Mouse (Mus musculus) T-cell, adult 2 months (primary cell): ENCODE data around the gene Vmn1r40.
A peak's percentile ranks its signal among the peaks of the same experiment; 100 is the strongest.

Experiments used
- DNase-seq: peaks from one replicate; pipeline ENCODE4 v3.0.0; 2022; ENCODE audit warnings: low spot score

The Vmn1r40 gene

DNA sequence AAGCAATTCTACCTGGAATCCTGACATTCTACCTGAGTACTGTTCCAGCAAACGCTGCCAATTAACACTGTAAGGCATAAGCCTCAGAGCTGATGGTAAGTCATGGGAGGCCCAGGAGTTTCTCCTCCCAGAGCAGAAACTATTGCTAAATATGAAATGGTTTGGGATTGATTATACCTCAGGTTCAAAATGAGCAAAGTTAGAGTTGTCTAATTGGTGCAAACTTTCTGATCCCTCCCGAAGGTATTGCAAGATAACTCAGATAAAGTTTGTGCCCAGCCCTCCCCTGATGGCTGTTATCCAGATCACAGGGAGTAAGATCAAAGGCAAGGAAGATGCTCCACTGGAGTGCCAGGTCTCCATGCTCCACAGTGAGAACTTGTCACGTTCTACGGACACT is at the start of gene Vmn1r40:
Gene Vmn1r40 (plus strand): TSS at position 301 of the 400 bp plus-strand sequence.
- no peak for DNase-seq

DNA sequence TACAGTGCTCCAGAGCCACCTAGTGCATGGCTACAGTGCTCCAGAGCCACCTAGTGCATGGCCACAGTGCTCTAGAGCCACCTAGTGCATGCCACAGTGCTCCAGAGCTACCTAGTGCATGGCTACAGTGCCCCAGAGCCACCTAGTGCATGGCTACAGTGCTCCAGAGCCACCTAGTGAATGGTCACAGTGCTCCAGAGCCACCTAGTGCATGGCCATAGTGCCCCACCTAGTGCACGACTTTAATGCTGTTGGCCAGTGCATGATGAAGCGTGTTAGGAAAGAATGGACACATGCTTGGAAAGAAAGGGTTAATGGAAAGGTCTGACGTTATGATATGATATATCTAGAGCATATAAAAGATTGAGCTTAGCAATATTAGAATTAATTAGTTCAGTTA is 49.0 kb upstream of the Vmn1r40 start:
- DNase-seq: no peak

GRCm38 (mm10) chr6:89658931-89659330 is 48.4 kb upstream of the Vmn1r40 start:
- DNase-seq: no peak

DNA sequence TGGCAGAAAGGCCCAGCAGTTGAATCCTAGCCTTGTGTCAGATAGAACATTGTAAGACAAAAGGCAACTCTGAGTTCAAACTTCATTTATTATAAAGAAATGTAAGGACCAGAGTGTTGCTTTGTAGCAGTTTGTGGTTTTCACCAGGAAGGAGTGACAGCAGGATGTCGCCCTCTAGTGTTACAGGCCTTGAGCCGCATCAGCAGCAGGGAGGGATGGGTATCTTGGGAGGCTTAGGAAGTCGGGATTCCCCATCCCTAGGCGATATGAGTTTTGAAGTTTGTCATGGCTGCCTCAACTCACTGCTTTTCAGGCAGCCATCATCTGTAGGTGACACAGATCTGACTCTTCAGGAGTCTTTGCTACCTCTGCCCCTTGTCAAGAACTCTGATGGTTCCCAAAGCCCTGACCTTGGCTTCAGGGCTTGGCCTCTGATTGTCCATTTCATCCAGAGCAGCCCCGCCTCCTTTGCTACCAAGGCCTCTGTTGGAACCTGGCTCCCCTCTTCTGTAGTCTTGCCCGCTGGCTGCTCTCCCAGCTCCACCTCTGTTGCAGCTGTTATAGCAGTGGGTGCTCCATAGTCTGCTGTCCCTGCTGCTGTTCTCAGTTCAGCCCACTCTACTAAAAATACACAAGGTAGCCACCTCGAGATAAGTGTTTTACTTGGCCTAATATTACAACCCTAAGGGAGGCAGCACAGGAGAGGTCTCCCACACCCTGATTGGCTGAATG is 47.5 kb upstream of the Vmn1r40 start:
- no peak for DNase-seq

- DNase-seq: no peak
These were observed 46.9 kb upstream of the Vmn1r40 start for GRCm38 (mm10) chr6:89660490-89660889.

DNA sequence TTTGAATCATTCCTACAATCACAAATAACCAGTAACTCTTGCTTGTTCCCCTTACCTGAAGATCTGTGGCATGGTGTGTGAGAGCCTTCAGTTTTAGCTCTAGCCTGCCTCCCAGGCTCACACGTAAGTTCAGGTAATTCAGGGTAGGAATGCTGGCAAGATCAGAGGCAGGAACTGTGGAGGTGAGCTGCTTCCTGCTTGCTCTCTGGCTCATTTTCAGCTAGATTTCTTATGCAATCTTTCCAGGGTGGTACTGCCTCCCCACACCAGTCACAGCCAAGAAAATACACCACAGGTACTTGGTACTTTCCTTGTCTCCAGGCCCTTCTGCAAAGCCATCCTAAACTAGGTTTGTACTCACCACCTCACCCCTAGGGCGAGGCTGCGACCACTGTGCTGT is 44.8 kb upstream of the Vmn1r40 start:
- DNase-seq: no peak

- DNase-seq: no peak
These were observed 42.2 kb upstream of the Vmn1r40 start for GRCm38 (mm10) chr6:89665155-89665554.

GRCm38 (mm10) chr6:89665667-89666066 is 41.7 kb upstream of the Vmn1r40 start:
- DNase-seq: no peak

- DNase-seq: no peak
These were observed 40.4 kb upstream of the Vmn1r40 start for GRCm38 (mm10) chr6:89666976-89667375.

GRCm38 (mm10) chr6:89669556-89669955 is 37.8 kb upstream of the Vmn1r40 start:
- DNase-seq: no peak

DNA sequence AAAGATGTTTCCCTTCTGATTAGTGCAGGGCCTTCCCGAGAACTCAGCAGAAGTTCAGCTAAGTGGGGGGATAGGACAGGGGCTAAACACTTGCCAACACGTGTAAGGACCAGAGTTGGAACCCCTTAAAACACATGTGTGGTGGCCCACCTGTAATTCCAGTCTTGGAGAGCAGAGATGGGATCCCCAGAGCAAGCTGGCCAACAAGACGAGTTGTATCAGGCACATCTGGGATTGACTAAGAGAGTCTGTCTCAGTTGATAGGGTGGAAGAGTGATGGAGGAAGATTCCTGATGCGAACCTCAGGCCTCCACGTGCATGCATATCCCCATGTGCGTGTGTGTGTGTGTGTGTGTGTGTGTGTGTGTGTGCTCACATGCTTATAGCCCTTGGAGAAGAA is 35.9 kb upstream of the Vmn1r40 start:
- no peak for DNase-seq

DNA sequence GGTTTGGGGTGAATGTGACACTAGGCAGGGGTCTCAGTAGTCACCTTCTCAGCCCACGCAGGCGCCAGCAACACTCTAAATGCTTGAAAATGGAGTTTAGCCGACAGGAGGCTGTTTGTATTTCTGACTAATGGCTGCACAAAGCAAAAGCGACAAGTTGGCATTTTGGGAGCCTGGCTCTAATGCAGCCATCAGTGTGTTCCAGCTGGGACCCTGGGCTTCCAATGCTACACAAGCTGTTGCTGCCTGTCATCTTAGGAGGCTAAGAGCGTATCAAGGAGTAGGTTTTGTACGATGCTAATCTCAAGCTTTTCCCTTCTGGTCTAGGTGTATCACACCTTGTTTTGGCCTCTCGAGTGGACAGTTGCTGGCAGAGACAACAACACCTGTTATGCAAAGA is 34.7 kb upstream of the Vmn1r40 start:
- DNase-seq: no peak

DNA sequence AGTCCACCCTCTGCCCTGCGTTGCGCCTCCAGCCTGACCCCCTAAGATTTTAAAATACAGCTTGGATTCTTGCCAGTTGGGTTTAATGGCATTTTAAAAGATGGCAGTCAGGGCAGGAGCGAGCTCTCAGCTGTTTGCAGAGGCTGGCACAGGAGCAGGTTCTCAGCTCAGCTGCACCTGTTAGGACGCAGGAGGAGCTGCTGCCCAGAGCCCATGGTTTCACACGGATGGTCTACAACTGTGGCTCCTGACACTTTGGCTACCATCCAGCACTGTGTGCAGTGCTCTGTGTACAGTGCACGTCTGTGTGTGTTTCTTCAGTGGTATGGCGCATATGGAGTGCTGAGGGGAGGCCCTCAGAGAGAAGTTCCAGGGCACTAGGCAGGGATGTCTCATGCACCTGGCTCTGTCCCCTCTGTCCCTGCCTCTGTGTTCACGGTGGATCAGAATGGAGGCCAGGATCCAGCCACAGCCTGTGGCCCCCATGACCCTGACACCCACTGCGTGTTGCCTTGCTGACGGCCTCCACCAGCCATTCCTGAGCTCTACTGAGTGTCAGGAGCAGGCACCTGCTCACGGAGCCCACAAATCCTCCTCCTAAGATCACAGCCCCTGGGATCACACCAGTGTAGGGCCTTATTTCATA is 34.1 kb upstream of the Vmn1r40 start:
- no peak for DNase-seq

DNA sequence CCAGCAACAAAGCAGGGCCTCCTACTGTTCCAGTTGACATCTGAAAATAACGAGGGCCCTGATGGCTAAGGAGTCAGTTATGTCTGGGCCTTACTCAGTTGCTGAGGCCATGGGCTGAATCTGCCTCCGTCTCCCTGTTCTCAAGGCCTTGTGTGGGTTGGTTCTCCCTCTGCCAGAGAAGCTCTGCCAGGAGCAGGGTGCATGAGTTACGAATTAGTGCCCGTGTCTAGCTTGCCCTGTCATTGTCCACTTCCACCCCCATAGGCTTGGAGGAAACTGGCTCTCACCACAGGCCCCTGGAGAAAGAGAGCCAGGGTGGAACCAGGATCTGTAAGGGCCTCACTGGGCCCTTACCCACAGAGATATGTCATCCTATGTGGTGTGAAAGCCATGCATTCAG is 28.8 kb upstream of the Vmn1r40 start:
- no peak for DNase-seq

- peak; percentile 23 for DNase-seq
These were observed 28.0 kb upstream of the Vmn1r40 start for GRCm38 (mm10) chr6:89679291-89679835.

DNA sequence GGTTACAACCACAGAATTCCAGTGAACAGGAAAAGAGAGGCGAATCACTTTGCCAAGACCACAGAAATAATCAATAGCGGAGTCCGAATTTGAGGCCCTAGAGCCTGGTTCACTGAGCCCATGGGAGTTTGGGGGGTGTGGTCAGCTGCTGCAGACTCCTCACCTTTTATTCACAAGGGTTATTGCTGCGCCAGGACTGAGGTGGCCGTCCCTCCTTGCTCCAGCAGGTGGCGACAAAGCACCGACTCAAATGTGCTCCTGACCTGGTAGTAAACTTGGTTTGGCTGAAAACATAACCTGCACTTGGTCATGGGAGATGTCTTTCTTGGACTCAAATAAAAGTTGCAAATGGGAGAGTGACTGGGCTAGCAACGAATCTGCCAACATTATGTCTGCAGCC is 27.2 kb upstream of the Vmn1r40 start:
- peak; percentile 50 for DNase-seq

- DNase-seq: no peak
These were observed 23.1 kb upstream of the Vmn1r40 start for GRCm38 (mm10) chr6:89684231-89684630.

GRCm38 (mm10) chr6:89687100-89687499 is 20.2 kb upstream of the Vmn1r40 start:
- no peak for DNase-seq

DNA sequence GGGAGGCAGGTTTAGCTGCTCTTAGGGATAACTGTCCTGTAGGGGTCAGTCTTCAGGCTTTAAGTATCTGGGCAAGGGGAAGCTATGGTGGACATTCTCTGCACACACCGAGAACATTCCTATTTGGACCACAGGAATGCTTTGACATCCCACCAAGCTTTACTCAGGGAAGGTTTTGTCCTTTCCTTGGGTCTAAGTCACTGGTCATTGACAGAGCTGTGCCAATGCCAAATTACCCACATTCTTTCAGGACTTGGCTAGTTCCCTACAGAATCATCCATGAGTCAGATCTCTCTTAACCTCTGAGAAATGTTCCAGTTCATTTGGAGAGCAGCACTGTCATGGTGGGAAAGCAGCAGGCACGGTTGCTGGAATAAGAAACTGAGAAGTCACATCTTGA is 716 bp upstream of the Vmn1r40 start:
- DNase-seq: no peak

GRCm38 (mm10) chr6:89718051-89718450 is 10.7 kb downstream of the Vmn1r40 start:
- DNase-seq: no peak

GRCm38 (mm10) chr6:89740466-89740865 is 33.1 kb downstream of the Vmn1r40 start, which contains the start of gene Vmn1r41:
Gene Vmn1r41 (plus strand): TSS chr6:89740766.
- no peak for DNase-seq

DNA sequence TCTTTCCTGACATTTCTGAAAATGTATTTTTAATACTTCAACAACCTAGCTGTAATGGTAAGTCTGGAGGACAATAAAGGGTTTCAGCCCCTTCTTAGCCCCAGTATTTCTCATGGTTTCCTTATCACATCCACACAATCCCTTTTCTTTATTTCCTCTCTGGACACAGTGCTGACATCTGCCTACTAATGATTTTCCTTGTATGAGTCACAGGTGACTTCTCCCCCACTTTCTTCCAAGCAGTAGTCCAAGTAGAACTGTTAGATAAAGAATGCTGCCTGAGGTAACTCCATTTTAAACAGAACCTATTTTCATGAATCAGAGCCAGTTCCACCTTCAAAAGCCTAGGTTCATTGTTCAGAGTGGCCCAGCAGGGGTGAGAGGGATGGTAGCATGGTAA is 35.5 kb downstream of the Vmn1r40 start:
- no peak for DNase-seq
